ENCODE assay signal across 8 mouse cellular contexts in the genomic region with DNA sequence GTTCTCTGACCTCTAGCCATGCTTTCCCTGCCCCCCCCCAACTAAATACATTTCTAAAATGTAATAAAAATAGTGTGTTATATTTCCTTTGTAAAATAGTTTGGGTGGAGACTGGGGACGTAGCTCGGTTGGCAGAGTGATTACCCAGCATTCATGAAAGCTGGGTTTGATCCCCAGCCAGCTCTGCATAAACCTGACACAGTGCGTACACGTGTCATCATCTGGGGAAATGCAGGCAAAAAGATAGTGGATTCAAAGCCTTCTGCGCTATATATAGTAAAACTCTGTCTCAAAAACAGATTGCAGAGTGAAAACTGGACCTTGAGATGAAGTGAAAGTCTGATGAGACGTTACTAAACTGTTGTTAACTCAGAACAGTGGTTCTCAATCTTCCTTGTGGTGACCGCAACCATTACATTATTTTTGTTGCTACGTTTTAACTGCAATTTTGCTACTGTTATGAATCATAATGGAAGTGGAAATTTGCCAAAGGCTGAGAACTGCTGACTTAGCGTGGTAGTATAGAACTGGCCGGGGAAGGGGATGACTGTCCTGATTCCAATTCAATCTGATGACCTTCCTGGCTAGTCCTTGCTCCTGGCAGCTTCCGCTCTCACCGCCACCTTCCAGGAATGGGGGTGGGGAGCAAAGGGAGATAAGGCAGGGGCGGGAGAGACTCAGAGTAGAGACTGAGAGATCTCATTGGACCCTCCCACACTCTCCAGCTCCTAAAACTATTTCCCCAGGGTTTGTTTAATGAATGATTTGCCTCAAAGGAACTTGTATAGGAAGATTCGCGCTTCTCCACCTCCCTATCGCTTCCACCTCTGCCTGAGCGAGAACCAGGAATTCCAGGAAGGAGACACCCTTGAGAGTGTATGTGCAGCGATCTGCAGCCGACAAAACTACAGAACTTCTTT.
A peak's percentile ranks its signal among the peaks of the same experiment; 100 is the strongest.
DNase-seq lines count a peak whose midpoint lies in the region; ATAC-seq lines count a peak whose summit lies in the region.

No protein-coding gene starts in this region.

- H3K36me3 ChIP-seq in forebrain, embryonic 16.5 days (ENCODE audit: control insufficient read depth, insufficient read depth): no peaks in the 10 kb centered on the region
- no peaks in the 10 kb centered on the region for H3K36me3 ChIP-seq in intestine, embryonic 15.5 days

- WGBS in forebrain, embryonic 16.5 days: 59% methylated on average over 19 of the region's 19 CpGs
- WGBS in intestine, embryonic 15.5 days: 32% methylated on average over 19 of the region's 19 CpGs

- H3K9ac ChIP-seq in forebrain, embryonic 16.5 days (replicated peaks; ENCODE audit: low read depth, low read length): peak overlapping the region; percentile 45; the same call in 1 of the 2 replicates
- peak overlapping the region; percentile 26 for H3K9ac ChIP-seq in intestine, embryonic 15.5 days

- H3K4me3 ChIP-seq in forebrain, embryonic 16.5 days (replicated peaks; ENCODE audit: low read length): peak overlapping the region; percentile 36
- H3K4me3 ChIP-seq in intestine, embryonic 15.5 days (replicated peaks): peak overlapping the region; percentile 36

- DNase-seq in retina, postnatal 1 day: peak; percentile 31
- DNase-seq in retina, embryonic 14.5 days (ENCODE audit: low spot score): no peak
- DNase-seq in lung, postnatal 14 days: peak; percentile 14
- no peak for DNase-seq in urinary bladder, postnatal 14 days (ENCODE audit: low spot score)
- no peak for DNase-seq in urinary bladder, postnatal 36 days (ENCODE audit: low spot score in 2 of 2)

- H3K27me3 ChIP-seq in forebrain, embryonic 16.5 days (replicated peaks; ENCODE audit: control insufficient read depth, insufficient read depth, low read length): no peaks in the 10 kb centered on the region
- H3K27me3 ChIP-seq in intestine, embryonic 15.5 days (replicated peaks): no peaks in the 10 kb centered on the region

- H3K9me3 ChIP-seq in forebrain, embryonic 16.5 days (ENCODE audit: control insufficient read depth, low read length): no peaks in the 10 kb centered on the region
- no peaks in the 10 kb centered on the region for H3K9me3 ChIP-seq in intestine, embryonic 15.5 days

- no peak overlapping the region for H3K27ac ChIP-seq in forebrain, embryonic 16.5 days (ENCODE audit: low read length)
- no peak overlapping the region for H3K27ac ChIP-seq in intestine, embryonic 15.5 days

- no peak for ATAC-seq in forebrain, embryonic 16.5 days
- ATAC-seq in intestine, embryonic 15.5 days: peak; percentile 70
- no peak for ATAC-seq in activated CD4-positive, CD25-positive, alpha-beta regulatory T cell, adult 4 months

- no peaks in the 10 kb centered on the region for H3K4me1 ChIP-seq in forebrain, embryonic 16.5 days (replicated peaks; ENCODE audit: control insufficient read depth, insufficient read depth, low read length)
- no peaks in the 10 kb centered on the region for H3K4me1 ChIP-seq in intestine, embryonic 15.5 days (replicated peaks)

- peak overlapping the region; percentile 49 for H3K4me2 ChIP-seq in forebrain, embryonic 16.5 days (ENCODE audit: low read length)
- H3K4me2 ChIP-seq in intestine, embryonic 15.5 days (replicated peaks): peak overlapping the region; percentile 61

Comparison
In these comparisons a context has a peak if more than half of its experiments do, and no peak if none do; other contexts are left out.
1. DNase-seq: peak in retina, postnatal 1 day (single experiment) and lung, postnatal 14 days (single experiment); none in retina, embryonic 14.5 days (single experiment), urinary bladder, postnatal 14 days (single experiment) and urinary bladder, postnatal 36 days (0 of 2).